Mouse (Mus musculus): Measurements from ENCODE around the gene Flvcr2.

GRCm38 (mm10) chr12:85825822-85826221 is 79.5 kb downstream of the Flvcr2 start:
- TF ChIP-seq EP300 (IDR thresholded peaks at IDR 0.05; ENCODE audit: insufficient read depth, low read depth, low read length) (no peak), POLR2A (IDR thresholded peaks at IDR 0.05; ENCODE audit: insufficient read depth, low read depth, low read length) (no peak)

Measured in heart, adult 2 months (tissue).